Mouse (Mus musculus): ENCODE data around the gene 2010300C02Rik. TPM values are rescaled to one million over a fixed set of nuclear protein-coding genes. Genes with fewer than 3 reads are reported as not detected.

2010300C02Rik gene
- polyA plus RNA-seq (2012; rRNA removed) = 143 and 163 TPM in 2 replicates

DNA sequence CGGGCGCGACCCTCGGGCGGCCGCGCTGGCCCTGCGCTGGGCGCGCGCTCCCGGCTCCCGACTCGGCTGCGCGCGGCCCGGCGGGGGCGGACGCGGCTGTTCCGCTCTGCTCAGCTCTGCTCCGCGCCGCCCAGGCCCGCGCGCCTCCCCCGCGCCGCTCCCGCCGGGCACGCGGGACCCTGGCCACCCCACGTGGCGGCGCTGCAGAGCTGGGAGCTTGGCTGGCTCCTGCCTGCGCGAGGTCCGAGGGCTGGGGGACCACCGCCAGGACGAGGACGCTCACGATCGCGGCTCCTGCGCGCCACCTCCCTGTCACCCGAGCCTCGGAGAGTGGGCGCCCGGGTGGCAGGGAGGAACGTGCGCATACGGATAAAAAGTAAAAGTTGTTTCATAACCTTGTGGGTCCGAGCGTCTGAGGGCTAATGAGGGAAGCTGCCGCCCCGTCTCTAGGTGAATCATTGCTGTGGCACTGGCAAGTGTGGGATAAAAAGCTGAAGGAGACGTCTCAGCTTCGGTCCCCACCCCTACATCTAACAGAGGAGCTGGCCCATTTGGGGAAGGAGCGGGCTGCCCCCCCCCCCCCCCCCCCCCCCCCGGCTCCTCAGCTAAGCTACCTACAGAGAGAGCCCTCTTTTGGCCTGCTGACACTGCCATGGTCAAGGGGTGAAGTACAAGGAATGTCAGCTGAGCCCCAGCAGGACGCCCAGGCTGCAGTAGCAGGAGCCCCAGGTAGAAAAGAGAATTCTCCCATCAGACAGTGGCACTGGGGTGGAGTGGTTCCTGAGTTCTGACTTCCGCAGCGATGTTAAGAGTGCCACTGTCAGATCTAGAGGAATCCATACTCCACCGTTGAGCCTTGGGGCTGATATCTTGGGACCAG lies at the start of gene 2010300C02Rik:
Gene 2010300C02Rik (minus strand): TSS at position 325 of the 880 bp plus-strand sequence.
- DNase-seq (ENCODE audit: extremely low spot score in 1 of 2, low spot score in 1 of 2) = peak in 1 of 2 experiments; percentile 79

GRCm38 (mm10) chr1:37759407-37759806 lies 39.5 kb upstream of the 2010300C02Rik start:
- DNase-seq (ENCODE audit: extremely low spot score in 1 of 2, low spot score in 1 of 2) = peak in 1 of 2 experiments; percentile 24

DNA sequence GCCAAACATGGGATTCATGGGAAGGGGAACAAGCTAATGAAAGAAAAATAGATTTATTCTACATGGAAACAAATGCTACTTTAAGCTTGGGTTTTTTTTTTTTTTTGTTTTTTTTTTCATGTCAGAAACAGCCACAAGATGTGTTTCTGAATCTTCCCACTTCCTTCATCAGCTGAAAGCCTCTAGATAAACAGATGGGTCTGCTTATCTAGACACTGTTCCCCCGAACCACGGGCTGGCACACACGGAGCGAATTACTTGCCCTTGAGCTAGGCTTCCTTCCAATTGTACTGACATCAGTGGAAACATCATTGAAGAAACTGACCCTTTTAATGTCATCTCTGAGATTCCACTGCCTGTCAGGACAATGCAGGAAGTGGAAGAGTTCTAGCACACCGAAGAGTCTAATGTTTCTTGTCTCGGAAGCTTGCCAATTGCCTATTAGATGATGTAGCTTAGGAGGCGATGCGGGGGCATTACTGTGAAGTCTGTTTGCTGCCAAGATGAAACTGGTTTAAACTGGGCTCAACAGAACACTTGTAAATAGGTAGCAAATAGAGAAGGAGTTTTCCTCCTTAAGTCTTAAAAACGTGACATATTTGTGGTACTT lies 24.9 kb upstream of the 2010300C02Rik start:
- DNase-seq (ENCODE audit: extremely low spot score in 1 of 2, low spot score in 1 of 2) = peak in 1 of 2 experiments; percentile 48

DNA sequence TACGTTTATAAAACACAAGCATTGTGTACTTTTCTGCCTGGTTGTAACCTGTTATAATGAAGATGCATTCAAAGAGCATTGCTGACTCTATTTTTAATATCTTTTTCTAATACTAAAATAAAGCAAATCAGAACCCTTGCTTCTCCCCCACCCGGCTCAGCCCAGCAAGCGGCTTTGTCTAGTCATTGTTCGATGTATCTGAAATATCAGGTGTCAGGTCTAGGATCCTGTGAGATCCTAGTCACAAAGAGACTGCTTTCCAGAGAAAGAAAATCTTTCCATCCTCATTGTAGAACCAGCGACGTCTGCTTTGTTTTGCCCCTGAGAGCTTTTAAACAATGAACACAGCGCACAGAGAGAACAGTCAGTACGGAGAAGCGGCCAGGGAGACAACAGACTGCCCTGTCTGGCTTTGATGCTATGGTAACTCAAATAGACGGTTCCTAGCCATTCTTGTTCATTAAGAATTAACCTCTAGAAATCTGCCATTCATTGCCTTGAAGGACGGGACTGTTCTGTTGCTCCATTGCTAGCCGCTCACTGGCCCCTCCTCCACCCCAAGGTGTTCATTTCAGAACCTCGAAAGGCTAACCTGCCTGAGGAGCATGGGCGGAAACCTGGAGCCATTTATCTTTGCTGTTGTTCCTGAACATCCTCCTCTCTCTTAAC lies 22.9 kb upstream of the 2010300C02Rik start:
- DNase-seq (ENCODE audit: extremely low spot score in 1 of 2, low spot score in 1 of 2) = no peak

DNA sequence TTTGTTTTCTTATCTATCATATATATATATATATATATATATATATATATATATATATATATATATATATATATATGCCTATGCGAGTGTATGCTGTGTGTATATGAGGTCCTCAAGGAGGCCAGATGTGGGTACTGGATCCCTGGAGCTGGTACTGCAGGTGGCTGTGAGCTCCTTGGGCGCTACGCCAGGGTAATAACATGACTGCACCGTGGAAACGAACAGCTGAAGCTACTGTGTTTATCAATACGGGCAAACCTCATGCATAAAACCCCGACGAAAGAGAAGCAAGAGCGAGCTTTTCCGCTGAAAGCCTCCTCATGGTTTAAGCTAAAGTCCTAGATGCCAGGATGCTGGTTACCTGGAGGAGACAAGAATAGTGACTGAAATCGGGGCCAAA lies 22.2 kb upstream of the 2010300C02Rik start:
- DNase-seq (ENCODE audit: extremely low spot score in 1 of 2, low spot score in 1 of 2) = no peak

DNA sequence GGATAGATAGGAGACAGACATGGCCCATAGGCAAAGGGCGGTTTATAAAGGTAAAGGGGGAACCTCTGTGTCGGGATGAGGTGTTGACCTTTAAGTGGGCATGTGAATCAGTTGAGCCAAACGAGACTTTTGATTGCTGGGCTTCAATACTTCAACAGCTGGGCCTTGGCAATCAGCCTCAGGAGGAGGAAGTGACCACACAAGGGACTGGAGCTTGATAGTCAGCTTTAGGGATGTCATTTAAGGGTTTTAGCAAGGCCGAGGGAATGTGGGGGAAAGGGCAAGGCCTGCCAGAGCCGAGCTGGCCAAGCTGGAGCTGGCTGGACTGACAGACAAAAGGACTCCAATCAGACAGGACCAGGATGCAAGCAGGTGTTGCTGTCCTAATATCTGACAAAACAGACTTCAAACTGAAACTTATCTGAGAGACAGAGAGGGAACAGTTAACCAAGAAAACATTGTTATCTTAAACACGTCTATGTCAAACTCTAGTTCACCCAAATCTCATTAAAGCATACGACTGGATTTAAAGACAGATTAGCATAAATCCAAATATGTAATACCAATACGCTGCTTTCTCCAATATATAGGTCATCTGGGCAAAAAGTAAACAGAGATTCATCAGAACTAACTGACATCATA lies 20.4 kb upstream of the 2010300C02Rik start:
- DNase-seq (ENCODE audit: extremely low spot score in 1 of 2, low spot score in 1 of 2) = no peak

GRCm38 (mm10) chr1:37738895-37739294 lies 19.0 kb upstream of the 2010300C02Rik start:
- no peak for DNase-seq (ENCODE audit: extremely low spot score in 1 of 2, low spot score in 1 of 2)

DNA sequence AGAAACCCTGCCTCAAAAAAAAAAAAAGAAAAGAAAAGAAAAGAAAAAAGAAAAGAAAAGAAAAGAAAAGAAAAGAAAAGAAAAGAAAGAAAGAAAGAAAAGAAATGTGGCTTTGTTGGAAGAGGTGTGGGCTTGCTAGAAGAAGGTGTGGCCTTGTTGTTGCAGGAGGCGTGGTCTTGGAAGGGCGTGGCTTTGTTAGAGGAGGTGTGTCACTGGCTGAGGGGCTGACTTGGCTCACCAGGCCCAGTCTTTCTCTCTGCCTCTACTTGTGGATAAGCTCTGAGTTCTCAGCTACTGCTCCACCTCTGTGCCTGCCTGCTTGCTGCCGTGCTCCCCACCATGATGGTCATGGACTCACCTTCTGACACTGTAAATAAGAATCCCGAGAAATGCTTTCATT lies 17.2 kb upstream of the 2010300C02Rik start:
- no peak for DNase-seq (ENCODE audit: extremely low spot score in 1 of 2, low spot score in 1 of 2)

GRCm38 (mm10) chr1:37735932-37736331 lies 16.0 kb upstream of the 2010300C02Rik start:
- DNase-seq (ENCODE audit: extremely low spot score in 1 of 2, low spot score in 1 of 2) = no peak

DNA sequence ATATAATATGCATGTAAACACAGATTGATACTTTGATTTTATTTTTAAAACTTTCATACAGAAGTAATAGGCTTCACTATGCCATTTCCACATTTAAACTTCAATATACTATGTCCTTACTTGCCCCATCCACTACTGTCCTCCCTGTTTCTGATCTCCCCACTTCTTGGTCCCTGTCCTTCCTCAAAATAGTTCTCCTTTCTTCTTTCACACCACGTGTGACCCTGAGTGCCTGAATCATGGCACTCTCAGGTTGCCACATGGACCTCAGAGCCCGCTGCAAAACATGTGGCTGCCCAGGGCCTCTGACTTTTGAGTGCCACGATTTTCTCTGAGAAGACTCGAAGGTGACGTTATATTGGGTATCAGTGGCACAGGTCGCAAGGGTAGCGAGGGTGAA lies 15.0 kb upstream of the 2010300C02Rik start:
- no peak for DNase-seq (ENCODE audit: extremely low spot score in 1 of 2, low spot score in 1 of 2)

- peak in 1 of 2 experiments; percentile 60 for DNase-seq (ENCODE audit: extremely low spot score in 1 of 2, low spot score in 1 of 2)
Observed at GRCm38 (mm10) chr1:37729353-37729752, 9.5 kb upstream of the 2010300C02Rik start.

GRCm38 (mm10) chr1:37728053-37728452 lies 8.2 kb upstream of the 2010300C02Rik start:
- peak in 1 of 2 experiments; percentile 85 for DNase-seq (ENCODE audit: extremely low spot score in 1 of 2, low spot score in 1 of 2)

DNA sequence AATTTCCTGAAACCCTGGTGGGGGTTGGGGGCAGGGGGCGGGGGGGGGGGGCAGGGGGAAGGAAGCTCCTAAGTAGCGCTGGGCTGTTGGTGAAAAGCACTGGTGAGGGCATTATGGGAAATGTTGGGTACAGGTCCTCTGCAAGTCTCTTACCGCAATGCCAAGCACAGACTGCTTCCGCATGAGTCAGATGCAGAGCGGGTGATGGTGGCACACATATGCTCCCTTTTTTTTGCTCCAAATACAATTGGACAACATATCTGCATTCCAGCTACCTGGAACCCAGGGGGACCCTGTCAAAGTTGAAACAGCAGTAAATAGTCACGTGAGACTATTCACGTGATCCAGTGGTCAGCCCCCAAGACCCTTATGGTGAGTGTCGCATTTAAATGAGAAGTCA lies 7.3 kb upstream of the 2010300C02Rik start:
- peak in 1 of 2 experiments; percentile 65 for DNase-seq (ENCODE audit: extremely low spot score in 1 of 2, low spot score in 1 of 2)

DNA sequence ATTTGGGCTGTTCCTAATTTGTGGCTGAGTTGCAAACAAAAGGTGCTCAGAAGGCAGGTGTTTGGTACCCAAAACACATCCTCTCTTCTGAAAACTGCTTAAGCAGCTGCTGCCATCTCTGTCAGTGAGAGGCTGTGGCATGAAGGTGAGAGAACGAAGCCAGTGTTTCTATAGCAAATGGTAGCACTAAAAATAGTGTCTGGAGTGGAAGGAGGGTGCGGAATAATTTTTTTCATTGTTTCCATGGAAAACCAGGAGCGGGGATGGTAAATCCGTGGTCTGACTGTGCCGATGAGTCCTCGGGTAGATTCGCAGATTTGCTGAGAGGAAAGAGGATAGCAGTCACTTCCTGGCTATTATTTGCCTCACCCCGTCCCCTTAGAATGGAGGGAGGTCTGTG lies 6.5 kb upstream of the 2010300C02Rik start:
- peak; percentile 70 to 74 for DNase-seq (ENCODE audit: extremely low spot score in 1 of 2, low spot score in 1 of 2)

DNA sequence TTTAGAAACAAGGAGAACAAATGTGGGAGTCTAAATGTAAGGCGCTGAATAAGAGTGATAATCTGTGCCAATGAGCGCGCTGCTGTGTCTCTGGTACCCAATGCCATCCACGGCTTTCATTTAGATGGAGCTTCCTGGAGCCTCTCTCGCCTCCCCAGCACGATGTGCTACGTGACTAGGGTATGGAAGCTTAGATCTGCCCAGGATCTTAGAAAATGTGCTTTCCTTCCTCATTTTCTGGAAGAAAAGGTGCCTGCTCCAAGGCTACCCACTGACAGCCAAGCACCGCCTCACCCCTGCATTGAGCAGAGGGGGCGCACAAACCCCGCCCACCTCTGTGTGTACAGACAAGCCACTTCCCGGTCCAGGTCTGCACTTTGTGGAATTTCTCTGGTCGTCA lies 6.0 kb upstream of the 2010300C02Rik start:
- peak; percentile 91 to 92 for DNase-seq (ENCODE audit: extremely low spot score in 1 of 2, low spot score in 1 of 2)

GRCm38 (mm10) chr1:37721092-37721491 lies 1.2 kb upstream of the 2010300C02Rik start:
- DNase-seq (ENCODE audit: extremely low spot score in 1 of 2, low spot score in 1 of 2) = peak in 1 of 2 experiments; percentile 37

DNA sequence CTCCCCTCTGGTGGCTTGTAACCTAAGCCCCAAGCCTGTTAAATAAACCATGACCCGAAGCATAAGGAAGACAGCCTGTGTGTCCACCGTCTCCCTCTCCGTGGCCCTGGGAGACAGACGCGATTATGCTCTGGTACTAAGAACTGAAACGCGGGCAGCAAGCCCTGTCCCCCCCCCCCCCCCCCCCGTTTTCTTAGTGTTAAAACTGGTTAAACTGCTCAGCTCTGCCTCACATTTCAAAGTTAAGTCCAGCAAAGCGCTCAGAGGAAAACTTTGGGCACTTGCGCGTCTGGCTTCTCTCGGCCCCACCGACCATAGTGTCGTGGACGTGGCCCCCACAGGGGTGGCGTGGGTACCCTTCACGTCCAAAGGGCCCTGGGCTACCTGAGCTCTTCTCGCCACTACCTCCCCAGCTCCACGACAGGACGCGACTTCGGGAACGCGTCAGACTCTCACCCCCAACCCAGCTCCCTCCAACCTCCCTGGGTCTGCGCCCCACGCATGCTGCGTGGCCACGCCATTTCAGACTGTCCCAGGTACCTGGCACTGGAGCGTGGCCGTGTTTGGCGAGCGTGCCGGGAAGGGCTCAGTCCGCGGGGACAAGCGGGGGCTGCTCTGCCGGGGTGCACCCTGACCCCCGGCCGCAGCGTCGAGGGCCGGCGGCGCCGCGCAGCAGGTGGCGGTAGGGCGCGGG lies 708 bp downstream of the 2010300C02Rik start:
- no peak for DNase-seq (ENCODE audit: extremely low spot score in 1 of 2, low spot score in 1 of 2)

GRCm38 (mm10) chr1:37718516-37718915 lies 1.4 kb downstream of the 2010300C02Rik start:
- DNase-seq (ENCODE audit: extremely low spot score in 1 of 2, low spot score in 1 of 2) = peak in 1 of 2 experiments; percentile 36

DNA sequence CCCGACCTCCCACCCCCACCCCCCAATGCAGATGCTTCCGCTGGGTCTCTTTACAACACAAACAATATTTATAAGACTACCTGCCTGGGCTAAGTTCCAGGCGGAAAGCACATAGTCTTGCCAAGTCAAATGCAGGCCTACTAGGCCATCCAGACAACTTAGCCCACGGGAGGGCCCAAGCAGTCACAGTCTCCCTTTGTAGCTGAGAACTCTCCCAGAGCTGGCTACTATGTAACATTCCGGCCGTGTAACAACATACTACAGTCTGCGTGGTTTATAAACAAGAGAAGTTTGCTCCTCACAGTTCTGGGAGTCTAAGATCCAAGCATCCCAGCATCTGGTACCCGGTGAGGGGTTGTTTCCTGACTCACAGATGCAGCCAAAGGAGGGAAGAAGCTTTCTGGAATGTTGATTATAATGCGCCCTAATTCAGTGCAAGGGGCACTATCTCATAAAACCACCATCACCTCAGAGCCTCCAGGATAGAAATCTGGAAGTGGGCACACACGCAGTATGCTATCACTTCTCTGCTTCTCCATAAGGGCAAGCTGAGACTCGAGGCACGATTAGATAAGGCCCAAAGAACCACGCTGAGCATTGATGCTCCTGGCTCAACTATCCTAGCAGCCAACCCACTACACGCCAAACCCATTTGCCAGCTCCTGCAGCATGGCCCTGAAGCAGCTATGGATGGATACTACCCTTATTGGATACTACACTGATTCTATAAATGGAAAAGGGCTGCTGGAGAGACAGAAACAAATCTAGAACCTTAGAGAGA lies 2.3 kb downstream of the 2010300C02Rik start:
- no peak for DNase-seq (ENCODE audit: extremely low spot score in 1 of 2, low spot score in 1 of 2)

Measured in frontal cortex, adult 2 months (tissue).